Mouse (Mus musculus) small intestine, adult 2 months (tissue): ENCODE data around the gene 1700001C19Rik.

Experiments used
- CTCF ChIP-seq: fragments of 200-500 bp; IDR thresholded peaks from 2 replicates; pipeline ENCODE4 v1.5.1; 2012; ENCODE audit warnings: low read depth, mild to moderate bottlenecking, control low read depth, inconsistent platforms, low read length, moderate library complexity, mixed read lengths; ENCODE audit not compliant: insufficient replicate concordance, insufficient read length; ENCODE audit errors: extremely low read depth
- POLR2A ChIP-seq: fragments of 200-500 bp; IDR thresholded peaks from 2 replicates; pipeline ENCODE4 v1.6.1; 2012; ENCODE audit warnings: low read depth, mild to moderate bottlenecking, control low read depth, inconsistent platforms, low read length, moderate library complexity

DNA sequence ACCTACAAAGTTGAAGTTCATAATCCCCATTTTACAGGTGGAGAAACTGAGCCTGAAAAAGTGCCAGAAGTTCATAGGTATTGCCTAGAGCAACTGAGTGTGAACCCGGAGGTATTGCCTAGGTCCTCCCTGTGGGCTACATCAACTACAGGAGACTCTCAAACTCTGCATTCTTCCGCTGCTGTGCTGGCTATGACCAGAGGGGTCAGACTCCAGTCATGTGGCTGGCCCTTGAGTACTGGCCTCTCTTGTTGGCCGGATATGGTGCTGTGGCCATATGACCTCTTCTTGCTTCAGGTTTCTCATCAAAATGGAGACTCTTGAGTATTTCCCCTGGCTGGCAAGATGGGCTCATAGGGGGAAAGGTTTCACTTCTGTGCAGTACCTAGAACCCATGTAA lies 5.1 kb upstream of the 1700001C19Rik start:
- TF ChIP-seq CTCF: no peak
- no peak for TF ChIP-seq POLR2A
